Mouse (Mus musculus) small intestine, adult 2 months (tissue): ENCODE data around the gene Commd3.

Experiments
- CTCF ChIP-seq: fragments of 200-500 bp; IDR thresholded peaks from 2 replicates; pipeline ENCODE4 v1.5.1; 2012; ENCODE audit warnings: low read depth, mild to moderate bottlenecking, control low read depth, inconsistent platforms, low read length, moderate library complexity, mixed read lengths; ENCODE audit not compliant: insufficient replicate concordance, insufficient read length; ENCODE audit errors: extremely low read depth
- POLR2A ChIP-seq: fragments of 200-500 bp; IDR thresholded peaks from 2 replicates; pipeline ENCODE4 v1.6.1; 2012; ENCODE audit warnings: low read depth, mild to moderate bottlenecking, control low read depth, inconsistent platforms, low read length, moderate library complexity

GRCm38 (mm10) chr2:18697591-18698244, 25.5 kb downstream of the Commd3 start:
- no peak for TF ChIP-seq CTCF
- no peak for TF ChIP-seq POLR2A
